Mouse (Mus musculus) gonadal fat pad, adult 2 months (tissue): Measurements from ENCODE around the gene Stat5a. TPM values are rescaled to one million over a fixed set of nuclear protein-coding genes. Genes with fewer than 3 reads are reported as not detected.

Source experiments
- polyA plus RNA-seq: library from polyadenylated mRNA; depleted of rRNA; stranded (reverse); fragments of >200 nt; gene quantifications from 2 replicates; pipeline ENCODE4 v1.2.3, GENCODE M21; 2012; rRNA removed

Gene Stat5a
- polyA plus RNA-seq, 1 experiment = 51.7 TPM

Other genes starting within 250 kb of the Stat5a start
- gene Nkiras2, start 240.1 kb upstream of the Stat5a start, polyA plus RNA-seq = 69.6 and 80.6 TPM in 2 replicates
- 42.1 and 62.0 TPM in 2 replicates for gene Dnajc7, start 239.2 kb upstream of the Stat5a start, polyA plus RNA-seq
- 0.38 and 0.65 TPM in 2 replicates for gene Zfp385c, start 166.9 kb upstream of the Stat5a start, polyA plus RNA-seq
- 5.9 and 6.5 TPM in 2 replicates for gene Dhx58, start 155.1 kb upstream of the Stat5a start, polyA plus RNA-seq
- 28.0 and 29.0 TPM in 2 replicates for gene Kat2a, start 146.9 kb upstream of the Stat5a start, polyA plus RNA-seq
- 8.9 and 9.8 TPM in 2 replicates for gene Hspb9, start 145.5 kb upstream of the Stat5a start, polyA plus RNA-seq
- 200 and 221 TPM in 2 replicates for gene Rab5c, start 121.1 kb upstream of the Stat5a start, polyA plus RNA-seq
- gene Kcnh4, start 99.4 kb upstream of the Stat5a start, polyA plus RNA-seq = 1.1 and 1.5 TPM in 2 replicates
- gene Hcrt, start 96.4 kb upstream of the Stat5a start, polyA plus RNA-seq = not detected in 2 replicates
- 18.6 and 19.7 TPM in 2 replicates for gene Ghdc, start 88.4 kb upstream of the Stat5a start, polyA plus RNA-seq
- 28.7 and 32.8 TPM in 2 replicates for gene Stat5b, start 8.6 kb upstream of the Stat5a start, polyA plus RNA-seq
- 106 and 115 TPM in 2 replicates for gene Stat3, start 80.2 kb downstream of the Stat5a start, polyA plus RNA-seq
- 235 and 240 TPM in 2 replicates for gene Cavin1, start 111.5 kb downstream of the Stat5a start, polyA plus RNA-seq
- 114 and 137 TPM in 2 replicates for gene Atp6v0a1, start 150.1 kb downstream of the Stat5a start, polyA plus RNA-seq
- gene Naglu, start 210.7 kb downstream of the Stat5a start, polyA plus RNA-seq = 44.6 and 52.9 TPM in 2 replicates
- gene Hsd17b1, start 219.1 kb downstream of the Stat5a start, polyA plus RNA-seq = 0.43 and 0.55 TPM in 2 replicates
- gene Coasy, start 223.2 kb downstream of the Stat5a start, polyA plus RNA-seq = 62.6 and 70.1 TPM in 2 replicates
- gene Mlx, start 227.9 kb downstream of the Stat5a start, polyA plus RNA-seq = 35.0 and 54.3 TPM in 2 replicates
- gene Psmc3ip, start 236.1 kb downstream of the Stat5a start, polyA plus RNA-seq = 1.5 and 2.9 TPM in 2 replicates